In genomic region chr15:102512471-102512870, GRCm38 (mm10) we compare ENCODE assay signal across 16 mouse cellular contexts. TPM values are rescaled to one million over a fixed set of nuclear protein-coding genes. Genes with fewer than 3 reads are reported as not detected.
DNase-seq lines count a peak whose midpoint lies in the region; ATAC-seq and TF ChIP-seq lines count a peak whose summit lies in the region.
"Had no signal": no experiment of that assay in that cellular context is flagged by ENCODE, and none has a peak within 500 bp of the region (broad histone marks: within the 10 kb centered on the region; RNA-seq: fewer than 3 reads in every experiment).

No protein-coding gene starts in this region.

- H3K4me2 ChIP-seq in intestine, embryonic 15.5 days (replicated peaks), result no peak overlapping the region
- H3K4me2 ChIP-seq in intestine, embryonic 16.5 days (ENCODE audit: low read depth, low read length), result no peak overlapping the region
- H3K4me2 ChIP-seq in forebrain, postnatal 0 days (ENCODE audit: low read depth), result no peak overlapping the region
- H3K4me2 ChIP-seq in limb, embryonic 13.5 days (replicated peaks), result no peak overlapping the region
- H3K4me2 ChIP-seq in neural tube, embryonic 13.5 days, result peak overlapping the region; percentile 75
- H3K4me2 ChIP-seq: stomach, embryonic 15.5 days had no signal

- H3K9me3 ChIP-seq in intestine, embryonic 15.5 days, result no peaks in the 10 kb centered on the region
- H3K9me3 ChIP-seq in intestine, embryonic 16.5 days (ENCODE audit: control insufficient read depth, low read length), result no peaks in the 10 kb centered on the region
- H3K9me3 ChIP-seq in forebrain, postnatal 0 days (ENCODE audit: low read length), result no peaks in the 10 kb centered on the region
- no peaks in the 10 kb centered on the region for H3K9me3 ChIP-seq in limb, embryonic 13.5 days
- no peaks in the 10 kb centered on the region for H3K9me3 ChIP-seq in neural tube, embryonic 13.5 days
- H3K9me3 ChIP-seq: stomach, embryonic 15.5 days had no signal

- no peak for DNase-seq in forebrain, postnatal 0 days
- DNase-seq in T-cell, adult 2 months (ENCODE audit: low spot score), result no peak
- no peak for DNase-seq in lung, postnatal 14 days
- no peak for DNase-seq in kidney, postnatal 10 days
- DNase-seq: cerebellum, adult 11-12 months; gastrocnemius, postnatal 25 days; left cerebral cortex, postnatal 4 days; lung, adult 18-20 months; right cerebral cortex, adult 18-20 months; thymus, postnatal 14 days had no signal

- H3K4me3 ChIP-seq in intestine, embryonic 15.5 days (replicated peaks), result no peak overlapping the region
- no peak overlapping the region for H3K4me3 ChIP-seq in intestine, embryonic 16.5 days (ENCODE audit: low read length)
- no peak overlapping the region for H3K4me3 ChIP-seq in forebrain, postnatal 0 days (ENCODE audit: low read depth, low read length)
- no peak overlapping the region for H3K4me3 ChIP-seq in limb, embryonic 13.5 days
- H3K4me3 ChIP-seq in neural tube, embryonic 13.5 days, result 0 out of 2 replicates have a peak overlapping the region, but pooled peaks have one; percentile 0
- H3K4me3 ChIP-seq: stomach, embryonic 15.5 days had no signal

- no peak for ATAC-seq in intestine, embryonic 15.5 days
- no peak for ATAC-seq in intestine, embryonic 16.5 days
- ATAC-seq in forebrain, postnatal 0 days, result no peak
- ATAC-seq in limb, embryonic 13.5 days (ENCODE audit: low FRiP score, low read depth), result no peak
- ATAC-seq in neural tube, embryonic 13.5 days (ENCODE audit: low read depth), result no peak
- ATAC-seq: intestine, postnatal 0 days had no signal

- H3K36me3 ChIP-seq in intestine, embryonic 15.5 days, result no peaks in the 10 kb centered on the region
- H3K36me3 ChIP-seq in intestine, embryonic 16.5 days (ENCODE audit: control insufficient read depth, insufficient read depth, low read length), result no peaks in the 10 kb centered on the region
- peaks cover 4% of the 10 kb centered on the region; the same call in 1 of the 2 replicates for H3K36me3 ChIP-seq in forebrain, postnatal 0 days (ENCODE audit: insufficient read depth)
- H3K36me3 ChIP-seq in limb, embryonic 13.5 days, result 0 out of 2 replicates have a peak, but pooled peaks cover 8% of the 10 kb centered on the region
- H3K36me3 ChIP-seq in neural tube, embryonic 13.5 days, result peaks cover 17% of the 10 kb centered on the region
- H3K36me3 ChIP-seq: stomach, embryonic 15.5 days had no signal

- H3K9ac ChIP-seq in intestine, embryonic 15.5 days, result peak overlapping the region; percentile 26; the same call in 1 of the 2 replicates
- H3K9ac ChIP-seq in intestine, embryonic 16.5 days (ENCODE audit: low read depth, low read length), result no peak overlapping the region
- H3K9ac ChIP-seq in forebrain, postnatal 0 days, result no peak overlapping the region; the same call in 1 of the 2 replicates
- peak overlapping the region; percentile 43 for H3K9ac ChIP-seq in limb, embryonic 13.5 days
- H3K9ac ChIP-seq in neural tube, embryonic 13.5 days, result peak overlapping the region; percentile 62
- H3K9ac ChIP-seq: stomach, embryonic 15.5 days had no signal

- TF ChIP-seq CTCF in forebrain, postnatal 0 days (IDR thresholded peaks at IDR 0.05; ENCODE audit: low read depth), result no peak

- H3K4me1 ChIP-seq in intestine, embryonic 15.5 days (replicated peaks), result peaks cover 33% of the 10 kb centered on the region
- peaks cover 20% of the 10 kb centered on the region for H3K4me1 ChIP-seq in intestine, embryonic 16.5 days (ENCODE audit: control insufficient read depth, insufficient read depth, low read length)
- H3K4me1 ChIP-seq in forebrain, postnatal 0 days (ENCODE audit: insufficient read depth), result peaks cover 34% of the 10 kb centered on the region
- H3K4me1 ChIP-seq in limb, embryonic 13.5 days, result peaks cover 59% of the 10 kb centered on the region
- H3K4me1 ChIP-seq in neural tube, embryonic 13.5 days (replicated peaks), result peaks cover 75% of the 10 kb centered on the region

- H3K27me3 ChIP-seq in intestine, embryonic 15.5 days (replicated peaks), result no peaks in the 10 kb centered on the region
- H3K27me3 ChIP-seq in intestine, embryonic 16.5 days (replicated peaks; ENCODE audit: control insufficient read depth, insufficient read depth, low read length), result no peaks in the 10 kb centered on the region
- H3K27me3 ChIP-seq in forebrain, postnatal 0 days (ENCODE audit: insufficient read depth, low read length), result no peaks in the 10 kb centered on the region
- H3K27me3 ChIP-seq in limb, embryonic 13.5 days, result no peaks in the 10 kb centered on the region
- H3K27me3 ChIP-seq in neural tube, embryonic 13.5 days, result no peaks in the 10 kb centered on the region
- H3K27me3 ChIP-seq: stomach, embryonic 15.5 days had no signal

- no peak overlapping the region for H3K27ac ChIP-seq in intestine, embryonic 15.5 days
- no peak overlapping the region for H3K27ac ChIP-seq in intestine, embryonic 16.5 days (ENCODE audit: low read length)
- 0 out of 2 replicates have a peak overlapping the region, but pooled peaks have one; percentile 96 for H3K27ac ChIP-seq in forebrain, postnatal 0 days (ENCODE audit: low read depth, low read length)
- H3K27ac ChIP-seq in limb, embryonic 13.5 days, result no peak overlapping the region; the same call in 1 of the 2 replicates
- peak overlapping the region; percentile 91 for H3K27ac ChIP-seq in neural tube, embryonic 13.5 days (replicated peaks)

RNA-seq across cellular contexts. Expression of gene Map3k12, which starts 4.4 kb away (rescaled TPM):
- 10.8 and 11.0 TPM in 2 replicates for polyA plus RNA-seq in intestine, embryonic 15.5 days (2015; fragmentation: Nextera tagmentation; extraction: Ambion mirVana)
- polyA plus RNA-seq in intestine, embryonic 16.5 days (2015; fragmentation: Nextera tagmentation; extraction: Ambion mirVana), result 9.2 TPM in 2 replicates
- total RNA-seq in forebrain, postnatal 0 days (2014; rRNA removed), result 75.0 and 88.9 TPM in 2 replicates
- polyA plus RNA-seq in forebrain, postnatal 0 days (2015; fragmentation: Nextera tagmentation; extraction: Ambion mirVana), result 29.6 and 39.4 TPM in 2 replicates
- 22.4 and 24.5 TPM in 2 replicates for polyA plus RNA-seq in limb, embryonic 13.5 days (2015; fragmentation: Nextera tagmentation; extraction: Ambion mirVana)
- polyA plus RNA-seq in neural tube, embryonic 13.5 days (2015; fragmentation: Nextera tagmentation; extraction: Ambion mirVana), result 45.8 and 50.6 TPM in 2 replicates

RNA-seq across cellular contexts. Expression of gene Tarbp2, which starts 5.5 kb away (rescaled TPM):
- 94.1 and 101 TPM in 2 replicates for polyA plus RNA-seq in intestine, embryonic 15.5 days (2015; fragmentation: Nextera tagmentation; extraction: Ambion mirVana)
- 91.3 and 105 TPM in 2 replicates for polyA plus RNA-seq in intestine, embryonic 16.5 days (2015; fragmentation: Nextera tagmentation; extraction: Ambion mirVana)
- 87.5 and 94.7 TPM in 2 replicates for total RNA-seq in forebrain, postnatal 0 days (2014; rRNA removed)
- polyA plus RNA-seq in forebrain, postnatal 0 days (2015; fragmentation: Nextera tagmentation; extraction: Ambion mirVana), result 86.4 and 89.5 TPM in 2 replicates
- 101 and 107 TPM in 2 replicates for polyA plus RNA-seq in limb, embryonic 13.5 days (2015; fragmentation: Nextera tagmentation; extraction: Ambion mirVana)
- polyA plus RNA-seq in neural tube, embryonic 13.5 days (2015; fragmentation: Nextera tagmentation; extraction: Ambion mirVana), result 82.6 and 88.0 TPM in 2 replicates

RNA-seq across cellular contexts. Expression of gene Gm10337, which starts 8.9 kb away (rescaled TPM):
- polyA plus RNA-seq in intestine, embryonic 15.5 days (2015; fragmentation: Nextera tagmentation; extraction: Ambion mirVana), result 5.4 TPM in 1 of 2 replicates, not detected in the other
- 5.5 TPM in 1 of 2 replicates, not detected in the other for polyA plus RNA-seq in intestine, embryonic 16.5 days (2015; fragmentation: Nextera tagmentation; extraction: Ambion mirVana)
- total RNA-seq in forebrain, postnatal 0 days (2014; rRNA removed), result not detected in 2 replicates
- polyA plus RNA-seq in forebrain, postnatal 0 days (2015; fragmentation: Nextera tagmentation; extraction: Ambion mirVana), result 3.7 and 4.2 TPM in 2 replicates
- 2.5 and 7.5 TPM in 2 replicates for polyA plus RNA-seq in limb, embryonic 13.5 days (2015; fragmentation: Nextera tagmentation; extraction: Ambion mirVana)
- 8.7 and 16.2 TPM in 2 replicates for polyA plus RNA-seq in neural tube, embryonic 13.5 days (2015; fragmentation: Nextera tagmentation; extraction: Ambion mirVana)
- total RNA-seq: left cerebral cortex, postnatal 4 days had no signal
- polyA plus RNA-seq: intestine, postnatal 0 days had no signal

RNA-seq across cellular contexts. Expression of gene Npff, which starts 12.3 kb away (rescaled TPM):
- polyA plus RNA-seq in intestine, embryonic 15.5 days (2015; fragmentation: Nextera tagmentation; extraction: Ambion mirVana), result 1.3 and 1.6 TPM in 2 replicates
- polyA plus RNA-seq in intestine, embryonic 16.5 days (2015; fragmentation: Nextera tagmentation; extraction: Ambion mirVana), result 1.8 and 1.9 TPM in 2 replicates
- 2.5 and 3.1 TPM in 2 replicates for total RNA-seq in forebrain, postnatal 0 days (2014; rRNA removed)
- 1.5 and 1.7 TPM in 2 replicates for polyA plus RNA-seq in forebrain, postnatal 0 days (2015; fragmentation: Nextera tagmentation; extraction: Ambion mirVana)
- polyA plus RNA-seq in limb, embryonic 13.5 days (2015; fragmentation: Nextera tagmentation; extraction: Ambion mirVana), result 2.9 and 3.4 TPM in 2 replicates
- 7.3 and 13.3 TPM in 2 replicates for polyA plus RNA-seq in neural tube, embryonic 13.5 days (2015; fragmentation: Nextera tagmentation; extraction: Ambion mirVana)

RNA-seq across cellular contexts. Expression of gene Pcbp2, which starts 42.1 kb away (rescaled TPM):
- polyA plus RNA-seq in intestine, embryonic 15.5 days (2015; fragmentation: Nextera tagmentation; extraction: Ambion mirVana), result 178 and 182 TPM in 2 replicates
- polyA plus RNA-seq in intestine, embryonic 16.5 days (2015; fragmentation: Nextera tagmentation; extraction: Ambion mirVana), result 138 and 152 TPM in 2 replicates
- total RNA-seq in forebrain, postnatal 0 days (2014; rRNA removed), result 134 and 154 TPM in 2 replicates
- polyA plus RNA-seq in forebrain, postnatal 0 days (2015; fragmentation: Nextera tagmentation; extraction: Ambion mirVana), result 102 and 103 TPM in 2 replicates
- polyA plus RNA-seq in limb, embryonic 13.5 days (2015; fragmentation: Nextera tagmentation; extraction: Ambion mirVana), result 262 and 273 TPM in 2 replicates
- 137 and 142 TPM in 2 replicates for polyA plus RNA-seq in neural tube, embryonic 13.5 days (2015; fragmentation: Nextera tagmentation; extraction: Ambion mirVana)

Comparison
In these comparisons a context has a peak if more than half of its experiments do, and no peak if none do; other contexts are left out.
1. H3K9ac ChIP-seq: peak in intestine, embryonic 15.5 days (single experiment), limb, embryonic 13.5 days (single experiment) and neural tube, embryonic 13.5 days (single experiment); none in intestine, embryonic 16.5 days (single experiment) and forebrain, postnatal 0 days (single experiment).
2. H3K27ac ChIP-seq: peak in forebrain, postnatal 0 days (single experiment) and neural tube, embryonic 13.5 days (single experiment); none in intestine, embryonic 15.5 days (single experiment), intestine, embryonic 16.5 days (single experiment) and limb, embryonic 13.5 days (single experiment).